ENCODE assay signal across 20 mouse cellular contexts in genomic region chr6:94795442-94795841, GRCm38 (mm10).
DNase-seq lines count a peak whose midpoint lies in the region; ATAC-seq and TF ChIP-seq lines count a peak whose summit lies in the region.
"Had no signal": no experiment of that assay in that cellular context is flagged by ENCODE, and none has a peak within 500 bp of the region (broad histone marks: within the 10 kb centered on the region; RNA-seq: fewer than 3 reads in every experiment).

No protein-coding gene starts in this region.

- no peaks in the 10 kb centered on the region for H3K36me3 ChIP-seq in heart, postnatal 0 days (replicated peaks; ENCODE audit: control insufficient read depth, insufficient read depth, low read length)
- H3K36me3 ChIP-seq in forebrain, embryonic 13.5 days (ENCODE audit: poor library complexity, severe bottlenecking): no peaks in the 10 kb centered on the region
- H3K36me3 ChIP-seq: embryonic facial prominence, embryonic 15.5 days; forebrain, embryonic 10.5 days; forebrain, embryonic 15.5 days; hindbrain, embryonic 13.5 days had no signal

- H3K27ac ChIP-seq in gastrocnemius, adult 2 months: no peak overlapping the region
- H3K27ac ChIP-seq in heart, postnatal 0 days (ENCODE audit: low read depth): no peak overlapping the region
- H3K27ac ChIP-seq in forebrain, embryonic 13.5 days: no peak overlapping the region
- H3K27ac ChIP-seq: embryonic facial prominence, embryonic 15.5 days; forebrain, embryonic 10.5 days; forebrain, embryonic 15.5 days; hindbrain, embryonic 13.5 days; hindbrain, postnatal 0 days had no signal

- H3K4me1 ChIP-seq in heart, postnatal 0 days (ENCODE audit: control insufficient read depth, insufficient read depth): no peaks in the 10 kb centered on the region; the same call in 1 of the 2 replicates
- H3K4me1 ChIP-seq in forebrain, embryonic 13.5 days: no peaks in the 10 kb centered on the region
- H3K4me1 ChIP-seq: embryonic facial prominence, embryonic 15.5 days; forebrain, embryonic 15.5 days; hindbrain, embryonic 13.5 days had no signal

- no peaks in the 10 kb centered on the region for H3K27me3 ChIP-seq in heart, postnatal 0 days (ENCODE audit: control insufficient read depth, insufficient read depth, low read length)
- no peaks in the 10 kb centered on the region for H3K27me3 ChIP-seq in forebrain, embryonic 13.5 days
- H3K27me3 ChIP-seq: embryonic facial prominence, embryonic 15.5 days; forebrain, embryonic 15.5 days; hindbrain, embryonic 13.5 days had no signal

- no peak overlapping the region for H3K4me3 ChIP-seq in gastrocnemius, adult 2 months
- H3K4me3 ChIP-seq in heart, postnatal 0 days (ENCODE audit: low read depth, low read length): no peak overlapping the region
- H3K4me3 ChIP-seq in forebrain, embryonic 13.5 days: no peak overlapping the region
- H3K4me3 ChIP-seq: embryonic facial prominence, embryonic 15.5 days; erythroblast, embryonic 14.5 days; forebrain, embryonic 10.5 days; forebrain, embryonic 15.5 days; hindbrain, embryonic 13.5 days had no signal

- no peak overlapping the region for H3K4me2 ChIP-seq in heart, postnatal 0 days (ENCODE audit: low read depth, low read length)
- H3K4me2 ChIP-seq in forebrain, embryonic 13.5 days: no peak overlapping the region
- H3K4me2 ChIP-seq: embryonic facial prominence, embryonic 15.5 days; forebrain, embryonic 15.5 days; hindbrain, embryonic 13.5 days had no signal

- peak; percentile 16 for DNase-seq in gastrocnemius, adult 18-20 months (ENCODE audit: low spot score)
- DNase-seq in gastrocnemius, adult 2 months: no peak
- DNase-seq in heart, postnatal 0 days (ENCODE audit: low spot score): peak; percentile 53
- DNase-seq in heart, adult 11 months: no peak
- peak; percentile 26 for DNase-seq in NIH3T3 (ENCODE audit: low read depth)
- DNase-seq in telencephalon, adult 2 months (ENCODE audit: low read depth, low spot score): peak; percentile 15
- DNase-seq: adrenal gland, postnatal 10 days; cerebellum, adult 18-20 months; cerebellum, adult 9-11 months; cerebellum, postnatal 36 days; gastrocnemius, postnatal 36 days; kidney, adult 11 months; kidney, adult 9 months had no signal

- TF ChIP-seq EP300 in heart, postnatal 0 days (IDR thresholded peaks at IDR 0.05; ENCODE audit: low read depth): no peak

- H3K9me3 ChIP-seq in heart, postnatal 0 days (replicated peaks; ENCODE audit: control insufficient read depth, low read length): peaks cover 10% of the 10 kb centered on the region; the same call in 1 of the 2 replicates
- H3K9me3 ChIP-seq in forebrain, embryonic 13.5 days (replicated peaks): peaks cover 6% of the 10 kb centered on the region; the same call in 1 of the 2 replicates
- H3K9me3 ChIP-seq: embryonic facial prominence, embryonic 15.5 days; forebrain, embryonic 15.5 days; hindbrain, embryonic 13.5 days had no signal

- TF ChIP-seq CTCF in gastrocnemius, adult 2 months (IDR thresholded peaks at IDR 0.05): no peak
- no peak for TF ChIP-seq CTCF in heart, postnatal 0 days (IDR thresholded peaks at IDR 0.05; ENCODE audit: low read depth)

- H3K9ac ChIP-seq in heart, postnatal 0 days (replicated peaks; ENCODE audit: low read depth, low read length): no peak overlapping the region
- no peak overlapping the region for H3K9ac ChIP-seq in forebrain, embryonic 13.5 days
- H3K9ac ChIP-seq: embryonic facial prominence, embryonic 15.5 days; forebrain, embryonic 15.5 days; hindbrain, embryonic 13.5 days had no signal

- 39% methylated on average over 4 of the region's 4 CpGs for WGBS in heart, postnatal 0 days
- 79% methylated on average over 4 of the region's 4 CpGs for WGBS in forebrain, embryonic 13.5 days

- ATAC-seq in heart, postnatal 0 days (ENCODE audit: insufficient read depth, low read depth): peak; percentile 53
- ATAC-seq in forebrain, embryonic 13.5 days: no peak
- ATAC-seq: forebrain, embryonic 15.5 days; hindbrain, postnatal 0 days had no signal

- intact Hi-C loops in gastrocnemius, adult 2 months (cut with DNase I): no loop called here

Comparison
In these comparisons a context has a peak if more than half of its experiments do, and no peak if none do; other contexts are left out.
1. DNase-seq: peak in gastrocnemius, adult 18-20 months (single experiment), heart, postnatal 0 days (single experiment), NIH3T3 (single experiment) and telencephalon, adult 2 months (single experiment); none in gastrocnemius, adult 2 months (single experiment) and heart, adult 11 months (single experiment).